Mouse (Mus musculus): ENCODE data around the gene Mki67. TPM values are rescaled to one million over a fixed set of nuclear protein-coding genes. Genes with fewer than 3 reads are reported as not detected.

Mki67 gene
- total and polyA plus RNA-seq, 3 experiments: 88.6 to 401 (median 271) TPM

DNA sequence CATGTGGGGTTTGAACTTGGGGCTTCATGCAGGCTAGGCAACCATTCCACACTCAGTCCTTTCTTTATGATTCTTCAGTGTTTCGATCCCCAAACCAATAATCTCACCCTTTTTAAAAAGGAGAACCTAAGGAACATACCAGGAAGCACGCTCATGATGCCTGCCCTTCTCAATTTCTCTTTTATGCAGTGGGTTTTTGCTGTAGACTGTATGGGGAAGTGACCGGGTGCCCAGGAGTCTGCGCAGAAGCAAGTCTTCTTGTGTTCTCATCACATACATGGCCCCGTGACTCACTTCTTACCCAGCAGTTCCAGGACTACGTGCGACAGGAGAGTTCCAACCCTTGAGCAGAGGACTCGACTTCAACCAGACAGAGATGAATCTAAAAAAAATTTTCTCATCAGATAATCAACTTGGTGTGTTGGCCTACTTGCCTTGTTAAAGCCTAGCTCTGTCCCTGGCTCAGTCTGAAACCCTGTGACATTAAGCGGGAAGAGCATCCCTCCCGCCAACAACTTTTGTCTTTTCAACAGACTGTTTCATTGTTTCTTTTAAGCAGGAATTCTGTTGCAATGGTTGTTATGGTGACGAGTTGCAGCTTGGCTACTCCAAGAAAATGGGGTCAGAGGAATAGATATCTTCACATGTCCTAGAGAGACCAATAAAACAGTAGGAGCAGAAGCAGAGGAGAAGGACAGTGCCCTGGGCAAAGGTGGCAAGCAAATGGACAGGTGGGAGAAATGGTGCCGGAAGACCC lies 42.8 kb upstream of the Mki67 start:
- Histone ChIP-seq H3K79me2 (ENCODE audit: control insufficient read depth, insufficient read depth, low read length, poor library complexity) (no peaks in the 10 kb centered on the region), H3K36me3 (ENCODE audit: control insufficient read depth in 1 of 2, insufficient read depth in 2 of 2, low read length in 2 of 2) (no peaks in the 10 kb centered on the region), H3K27ac (ENCODE audit: control insufficient read depth, low read depth, low read length) (no peak overlapping the region), H3K9ac (ENCODE audit: control insufficient read depth, low read depth, low read length, poor library complexity, severe bottlenecking) (no peak overlapping the region), H3K4me3 (ENCODE audit: control insufficient read depth in 1 of 2, insufficient read depth in 1 of 2, low read depth in 2 of 2, low read length in 2 of 2) (no peak overlapping the region), H3K27me3 (ENCODE audit: control insufficient read depth in 1 of 2, insufficient read depth in 2 of 2, low read length in 2 of 2) (peaks cover 3 to 5% of the 10 kb centered on the region in 2 experiments; a peak in 3 of 4 replicates), H3K4me1 (ENCODE audit: control insufficient read depth in 1 of 2, insufficient read depth in 2 of 2, low read length in 2 of 2) (no peaks in the 10 kb centered on the region), H3K9me3 (replicated peaks; ENCODE audit: insufficient read depth, low read length) (no peaks in the 10 kb centered on the region)
- TF ChIP-seq USF2 (IDR thresholded peaks at IDR 0.05; ENCODE audit: borderline replicate concordance in 1 of 2, insufficient read depth in 1 of 2, low read depth in 1 of 2, low read length in 2 of 2): no peak
- TF ChIP-seq MXI1 (IDR thresholded peaks at IDR 0.05; ENCODE audit: low read depth, low read length): no peak
- TF ChIP-seq SMC3 (IDR thresholded peaks at IDR 0.05; ENCODE audit: low read depth, low read length): no peak
- TF ChIP-seq UBTF (IDR thresholded peaks at IDR 0.05; ENCODE audit: borderline replicate concordance, insufficient read depth, low read depth, low read length): no peak
- no peak for TF ChIP-seq ZKSCAN1 (IDR thresholded peaks at IDR 0.05; ENCODE audit: low read depth, low read length)
- TF ChIP-seq E2F4 (IDR thresholded peaks at IDR 0.05; ENCODE audit: borderline replicate concordance, low read depth, low read length): no peak
- TF ChIP-seq MAFK (IDR thresholded peaks at IDR 0.05; ENCODE audit: borderline replicate concordance, low read depth, low read length): no peak
- no peak for TF ChIP-seq GATA1 (IDR thresholded peaks at IDR 0.05; ENCODE audit: low read depth, low read length)
- TF ChIP-seq MYC (IDR thresholded peaks at IDR 0.05; ENCODE audit: low read depth, low read length): no peak
- TF ChIP-seq ZMIZ1 (IDR thresholded peaks at IDR 0.05; ENCODE audit: low read depth, low read length): no peak
- TF ChIP-seq ETS1 (IDR thresholded peaks at IDR 0.05; ENCODE audit: low read depth, low read length): no peak
- TF ChIP-seq MAX (IDR thresholded peaks at IDR 0.05; ENCODE audit: low read length): no peak
- TF ChIP-seq NRF1 (IDR thresholded peaks at IDR 0.05; ENCODE audit: insufficient read depth, low read depth, low read length, poor library complexity, severe bottlenecking): no peak
- no peak for TF ChIP-seq TBP (IDR thresholded peaks at IDR 0.05; ENCODE audit: low read depth, low read length)
- no peak for TF ChIP-seq USF1 (IDR thresholded peaks at IDR 0.05; ENCODE audit: low read depth, low read length)
- no peak for TF ChIP-seq ZC3H11A (IDR thresholded peaks at IDR 0.05; ENCODE audit: low read depth, low read length)
- DNase-seq (ENCODE audit: low read depth, low spot score): no peak

DNA sequence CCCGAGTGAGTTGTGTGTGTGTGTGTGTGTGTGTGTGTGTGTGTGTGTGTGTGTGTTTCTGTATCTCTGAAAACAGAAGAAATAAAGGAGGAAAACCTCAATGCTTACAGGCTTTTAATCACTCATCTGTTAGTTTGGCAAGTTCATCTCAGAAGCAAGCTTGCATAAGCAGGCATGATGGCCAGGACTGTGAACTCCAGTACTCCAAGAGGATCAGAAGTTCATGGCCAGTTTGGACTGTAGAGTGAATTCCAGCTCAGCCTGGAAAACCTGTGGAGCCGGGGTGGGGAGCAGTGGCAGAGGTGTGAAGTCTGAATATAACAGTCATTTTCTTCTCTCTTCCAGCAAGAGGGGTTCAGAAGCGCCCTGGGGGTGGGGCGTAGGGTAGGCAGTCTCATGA lies 42.0 kb upstream of the Mki67 start:
- Histone ChIP-seq H3K27ac (ENCODE audit: control insufficient read depth, low read depth, low read length) (no peak overlapping the region), H3K36me3 (ENCODE audit: control insufficient read depth in 1 of 2, insufficient read depth in 2 of 2, low read length in 2 of 2) (no peaks in the 10 kb centered on the region), H3K9me3 (replicated peaks; ENCODE audit: insufficient read depth, low read length) (no peaks in the 10 kb centered on the region), H3K4me1 (ENCODE audit: control insufficient read depth in 1 of 2, insufficient read depth in 2 of 2, low read length in 2 of 2) (no peaks in the 10 kb centered on the region), H3K9ac (ENCODE audit: control insufficient read depth, low read depth, low read length, poor library complexity, severe bottlenecking) (no peak overlapping the region), H3K79me2 (ENCODE audit: control insufficient read depth, insufficient read depth, low read length, poor library complexity) (no peaks in the 10 kb centered on the region), H3K27me3 (ENCODE audit: control insufficient read depth in 1 of 2, insufficient read depth in 2 of 2, low read length in 2 of 2) (peaks cover 3 to 7% of the 10 kb centered on the region in 2 experiments; a peak in 3 of 4 replicates), H3K4me3 (ENCODE audit: control insufficient read depth in 1 of 2, insufficient read depth in 1 of 2, low read depth in 2 of 2, low read length in 2 of 2) (no peak overlapping the region)
- DNase-seq (ENCODE audit: low read depth, low spot score): no peak
- TF ChIP-seq ETS1 (IDR thresholded peaks at IDR 0.05; ENCODE audit: low read depth, low read length) (no peak), RAD21 (IDR thresholded peaks at IDR 0.05; ENCODE audit: low read depth, low read length) (no peak), HCFC1 (IDR thresholded peaks at IDR 0.05; ENCODE audit: low read depth, low read length) (no peak), POLR2AphosphoS2 (IDR thresholded peaks at IDR 0.05; ENCODE audit: low read length) (no peak)

Measured in MEL (cell line).